10 mouse cellular contexts compared by ENCODE assay signal in genomic region chr4:82418241-82418640, GRCm38 (mm10).
DNase-seq lines count a peak whose midpoint lies in the region.
"Had no signal": no experiment of that assay in that cellular context is flagged by ENCODE, and none has a peak within 500 bp of the region (broad histone marks: within the 10 kb centered on the region; RNA-seq: fewer than 3 reads in every experiment).

No protein-coding gene starts in this region.

- intact Hi-C loops in heart, postnatal 25 days (cut with DNase I): no loop called here
- intact Hi-C loops in left cerebral cortex, postnatal 4 days (cut with DNase I): no loop called here

- peak; percentile 57 to 61 for DNase-seq in cerebellum, postnatal 14 days
- DNase-seq in cerebellum, postnatal 4 days (ENCODE audit: low spot score in 2 of 2): no peak
- DNase-seq in heart, adult 11 months: peak; percentile 87
- DNase-seq in heart, postnatal 25 days (ENCODE audit: low spot score): no peak
- DNase-seq in left cerebral cortex, postnatal 4 days: peak; percentile 35
- DNase-seq in left cerebral cortex, adult 8-10 months (ENCODE audit: low spot score in 2 of 2): no peak
- DNase-seq in lung, postnatal 14 days: peak; percentile 50
- DNase-seq: adrenal gland, postnatal 14 days; kidney, postnatal 4 days; right cerebral cortex, postnatal 4 days had no signal

Comparison
In these comparisons a context has a peak if more than half of its experiments do, and no peak if none do; other contexts are left out.
1. DNase-seq: peak in cerebellum, postnatal 14 days (2 of 2), heart, adult 11 months (single experiment), left cerebral cortex, postnatal 4 days (single experiment) and lung, postnatal 14 days (single experiment); none in cerebellum, postnatal 4 days (0 of 2), heart, postnatal 25 days (single experiment) and left cerebral cortex, adult 8-10 months (0 of 2).